Mouse (Mus musculus): ENCODE data around the gene Adam1a.

Adam1a gene

GRCm38 (mm10) chr5:121500719-121501118 is 44.6 kb downstream of the Adam1a start:
- in situ Hi-C loops (cut with MboI, MseI) = no loop called here

DNA sequence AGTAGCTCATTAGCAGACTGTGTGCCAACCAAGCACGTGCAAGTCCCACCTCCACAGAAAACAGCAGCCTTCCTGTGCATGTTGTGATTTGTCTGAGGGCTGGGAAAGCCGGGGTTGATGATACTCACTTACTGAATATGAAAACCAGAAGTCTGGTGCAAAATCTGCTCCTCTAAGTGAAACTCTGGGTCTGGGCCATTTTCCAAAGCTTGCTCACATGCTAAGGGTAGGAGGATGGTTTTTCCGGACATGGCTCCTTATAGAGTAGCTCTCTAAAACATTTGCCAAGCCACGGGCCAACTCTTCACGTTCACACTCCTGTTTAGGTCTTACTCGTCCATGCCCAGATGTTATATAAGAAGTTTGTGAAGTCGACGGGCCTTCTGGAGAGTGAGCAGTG is 52.0 kb downstream of the Adam1a start:
- in situ Hi-C loops (cut with MboI, MseI) = loop anchor here (10.0 kb wide), 1 partner anchor 521 kb away; no protein-coding TSS in a partner anchor

- in situ Hi-C loops (cut with MboI, MseI) = loop anchor here (10.0 kb wide), 1 partner anchor 410 kb away; no protein-coding TSS in a partner anchor
These were observed 60.5 kb downstream of the Adam1a start for GRCm38 (mm10) chr5:121484801-121485200.

DNA sequence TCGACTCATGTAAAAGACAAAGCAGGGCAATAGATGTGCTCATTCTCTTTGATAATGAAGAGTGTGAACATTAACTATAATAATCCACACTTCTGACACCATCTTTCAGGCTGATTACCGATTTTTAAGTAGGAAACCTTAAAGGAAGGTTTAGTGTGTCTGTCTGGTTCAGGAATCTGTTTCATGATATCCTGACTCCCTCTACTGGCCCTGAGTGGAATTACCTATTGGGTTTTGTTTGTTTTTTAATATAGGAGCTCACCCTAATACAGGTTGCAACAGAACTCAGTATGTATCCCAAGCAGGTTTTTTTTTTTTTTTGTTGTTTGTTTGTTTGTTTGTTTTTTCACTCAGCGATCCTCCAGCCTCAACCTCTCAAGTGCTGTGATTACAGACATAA is 67.6 kb downstream of the Adam1a start:
- in situ Hi-C loops (cut with MboI, MseI) = no loop called here

DNA sequence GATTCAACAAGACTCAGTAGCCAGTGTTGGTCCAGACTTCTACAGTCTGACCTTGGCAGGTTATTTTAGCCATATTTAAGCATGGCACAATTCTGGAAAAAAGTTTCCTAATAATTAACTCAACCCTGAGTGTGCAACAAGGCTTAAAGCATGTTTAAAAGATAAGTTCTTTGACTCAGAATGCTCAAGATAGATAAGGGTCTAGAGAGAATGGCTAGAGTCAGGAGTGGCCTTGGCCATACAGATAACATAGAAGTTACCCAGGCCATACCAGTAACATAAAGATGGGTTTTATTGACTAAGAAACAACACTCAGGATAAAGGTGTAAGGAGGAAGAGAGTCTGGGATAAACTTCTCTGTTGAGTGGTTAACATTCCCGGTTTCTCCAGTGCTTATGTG is 69.2 kb downstream of the Adam1a start:
- in situ Hi-C loops (cut with MboI, MseI) = no loop called here

DNA sequence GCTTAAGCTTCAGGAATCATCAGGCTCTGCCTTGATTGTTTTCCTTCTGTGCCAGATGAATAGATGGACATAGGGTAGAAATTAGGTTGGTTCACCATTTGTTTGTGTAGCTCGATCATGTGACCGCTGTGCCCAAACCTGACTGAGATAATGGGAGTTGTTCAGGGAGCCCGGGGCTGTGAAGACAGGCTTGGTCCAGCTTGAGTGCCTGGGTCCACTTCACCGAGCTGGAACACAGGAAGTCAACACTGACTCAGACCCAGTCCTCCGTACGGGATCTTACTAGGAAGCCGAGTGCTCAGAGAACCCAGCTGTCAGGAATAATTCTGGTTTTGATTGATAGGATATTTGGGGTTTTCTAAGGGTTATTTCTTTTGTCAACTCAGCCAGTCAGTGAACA is 70.7 kb downstream of the Adam1a start:
- in situ Hi-C loops (cut with MboI, MseI) = no loop called here

GRCm38 (mm10) chr5:121472411-121472810 is 72.9 kb downstream of the Adam1a start:
- in situ Hi-C loops (cut with MboI, MseI) = no loop called here

GRCm38 (mm10) chr5:121469566-121469965 is 75.7 kb downstream of the Adam1a start:
- in situ Hi-C loops (cut with MboI, MseI) = no loop called here
